Mouse (Mus musculus): ENCODE data around the gene Tnfrsf9. TPM values are rescaled to one million over a fixed set of nuclear protein-coding genes. Genes with fewer than 3 reads are reported as not detected.
A peak's percentile ranks its signal among the peaks of the same experiment; 100 is the strongest.
"Not testable (repeated sequence)": the region's sequence is repeated elsewhere in the genome, so short reads cannot be mapped to it uniquely, and the experiment has no call there.

Gene Tnfrsf9
- polyA plus RNA-seq (2015; fragmentation: Nextera tagmentation; extraction: Ambion mirVana), result 0.12 and 0.16 TPM in 2 replicates

DNA sequence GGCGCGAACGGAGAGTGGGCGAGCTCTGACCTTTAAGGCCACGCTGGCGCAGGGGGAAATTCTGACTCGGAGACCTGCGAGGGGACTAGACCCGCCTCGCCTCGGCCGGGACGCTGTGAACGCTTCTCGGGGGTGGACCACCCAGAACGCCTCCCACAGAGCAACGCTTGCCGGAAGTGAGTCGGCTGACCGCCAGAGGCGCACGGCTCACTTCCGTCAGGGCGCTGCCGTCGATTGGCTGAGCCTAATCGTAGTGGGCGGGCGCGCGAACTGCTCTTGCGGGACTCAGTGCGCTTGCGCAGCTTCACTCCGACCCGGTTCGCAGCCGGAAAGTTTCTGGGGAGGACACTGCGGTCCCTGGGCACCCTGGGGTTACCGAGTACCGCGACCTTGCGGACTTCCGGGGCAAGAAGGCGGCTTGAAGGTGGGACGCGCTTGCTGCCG is at the start of gene Tnfrsf9, which contains the start of gene Park7:
TSS of gene Tnfrsf9 (plus strand) at position 273 of the 444 bp plus-strand sequence.
TSS of gene Park7 (minus strand) at position 148 of the 444 bp plus-strand sequence.
- Histone ChIP-seq H3K27ac (peak within 1 kb of the TSS; percentile 76), H3K27me3 (no peaks in the 10 kb centered on the region), H3K9ac (replicated peaks) (peak within 1 kb of the TSS; percentile 85), H3K4me1 (replicated peaks) (peaks cover 22% of the 10 kb centered on the region), H3K36me3 (no peaks in the 10 kb centered on the region), H3K4me3 (replicated peaks) (peak within 1 kb of the TSS; percentile 67), H3K4me2 (replicated peaks) (peak within 1 kb of the TSS; percentile 77), H3K9me3 (no peaks in the 10 kb centered on the region)
- WGBS, result under 1% methylated on average over 48 of the region's 48 CpGs
- peak; percentile 86 for ATAC-seq

DNA sequence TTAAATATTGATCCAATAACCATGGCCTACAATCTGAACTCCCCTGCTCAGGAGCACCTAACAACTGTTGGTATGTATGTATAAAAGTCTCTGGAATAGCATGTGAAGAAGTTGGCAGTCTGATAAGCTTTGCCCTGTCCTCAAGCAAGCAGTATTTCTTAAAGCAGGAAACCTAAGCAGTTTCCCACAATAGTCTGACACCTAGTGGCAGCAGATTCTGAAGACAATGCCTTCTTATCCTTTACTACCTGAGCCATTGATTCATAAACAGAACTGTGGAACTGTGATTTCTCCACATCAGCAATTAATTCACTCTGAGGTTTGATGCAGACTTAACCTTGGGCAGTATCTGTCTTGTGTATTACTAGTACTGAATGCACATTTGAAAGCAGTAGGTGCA is 49.0 kb upstream of the Tnfrsf9 start:
- Histone ChIP-seq H3K9ac (replicated peaks) (no peak overlapping the region), H3K27me3 (no peaks in the 10 kb centered on the region), H3K4me1 (replicated peaks) (no peaks in the 10 kb centered on the region), H3K27ac (no peak overlapping the region), H3K4me3 (replicated peaks) (no peak overlapping the region), H3K36me3 (peaks cover 30% of the 10 kb centered on the region), H3K9me3 (no peaks in the 10 kb centered on the region), H3K4me2 (replicated peaks) (no peak overlapping the region)
- ATAC-seq, result no peak

DNA sequence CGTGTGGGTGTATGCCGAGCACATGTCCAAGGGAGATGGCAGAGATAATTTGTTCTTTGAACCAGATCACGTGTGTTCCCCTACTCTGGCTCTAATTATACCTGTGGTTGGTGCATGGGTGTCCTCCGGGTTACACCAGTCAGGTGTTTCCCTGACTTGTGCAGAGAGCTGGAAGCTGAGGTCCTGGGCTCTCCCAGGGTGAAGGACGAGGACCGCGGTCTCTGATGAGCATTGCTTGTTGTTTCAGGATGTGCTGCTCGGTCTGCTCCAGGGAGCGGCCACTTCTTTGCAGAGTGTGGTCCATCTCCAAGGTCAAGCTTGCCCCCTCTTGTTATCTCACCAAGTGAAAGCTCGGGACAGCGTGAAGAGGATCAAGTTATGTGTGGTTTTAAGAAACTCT is 48.3 kb upstream of the Tnfrsf9 start:
- no peak overlapping the region for H3K9ac ChIP-seq (replicated peaks)
- H3K27ac ChIP-seq, result no peak overlapping the region
- ATAC-seq, result no peak
- H3K4me2 ChIP-seq (replicated peaks), result no peak overlapping the region
- no peaks in the 10 kb centered on the region for H3K9me3 ChIP-seq
- H3K36me3 ChIP-seq, result peaks cover 30% of the 10 kb centered on the region
- WGBS, result 95% methylated on average over 11 of the region's 11 CpGs
- no peaks in the 10 kb centered on the region for H3K4me1 ChIP-seq (replicated peaks)
- H3K4me3 ChIP-seq (replicated peaks), result no peak overlapping the region
- no peaks in the 10 kb centered on the region for H3K27me3 ChIP-seq

DNA sequence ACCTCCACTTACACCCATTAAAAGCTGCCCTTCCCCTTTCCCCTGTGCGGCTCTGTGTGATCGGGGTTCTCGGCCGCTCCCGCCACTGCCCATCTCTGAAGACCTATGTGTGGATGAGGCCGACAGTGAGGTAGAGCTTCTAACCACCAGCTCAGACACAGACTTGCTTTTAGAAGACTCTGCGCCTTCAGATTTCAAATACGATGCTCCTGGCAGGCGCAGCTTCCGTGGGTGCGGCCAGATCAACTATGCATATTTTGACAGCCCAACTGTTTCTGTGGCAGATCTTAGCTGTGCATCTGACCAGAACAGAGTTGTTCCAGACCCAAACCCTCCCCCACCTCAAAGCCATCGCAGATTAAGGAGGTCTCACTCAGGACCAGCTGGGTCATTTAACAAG is 47.9 kb upstream of the Tnfrsf9 start:
- Histone ChIP-seq H3K27me3 (no peaks in the 10 kb centered on the region), H3K4me2 (replicated peaks) (no peak overlapping the region), H3K4me3 (replicated peaks) (no peak overlapping the region), H3K9ac (replicated peaks) (no peak overlapping the region), H3K4me1 (replicated peaks) (peaks cover 4% of the 10 kb centered on the region), H3K9me3 (no peaks in the 10 kb centered on the region), H3K36me3 (peaks cover 30% of the 10 kb centered on the region), H3K27ac (no peak overlapping the region)
- no peak for ATAC-seq
- 97% methylated on average over 11 of the region's 12 CpGs for WGBS

DNA sequence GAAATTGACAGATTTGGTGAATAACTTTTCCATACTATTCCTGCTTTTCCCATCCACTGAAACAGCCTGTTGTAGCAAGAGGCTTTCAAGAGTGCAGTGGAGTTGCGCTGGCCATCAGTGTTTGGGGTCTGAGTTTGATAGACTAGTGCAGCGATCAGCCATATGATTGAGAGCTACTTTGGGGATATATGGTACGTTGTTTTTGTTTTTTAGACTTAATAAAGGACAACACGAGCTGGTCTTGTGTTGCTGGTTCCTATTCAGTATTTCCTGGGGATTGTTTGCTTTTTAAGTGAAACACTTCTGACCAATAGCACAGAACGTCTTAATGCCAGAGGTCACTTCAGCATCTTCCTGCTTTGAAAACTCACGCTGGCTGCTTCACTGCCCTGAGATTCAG is 46.2 kb upstream of the Tnfrsf9 start:
- no peak for ATAC-seq
- no peak overlapping the region for H3K9ac ChIP-seq (replicated peaks)
- peaks cover 30% of the 10 kb centered on the region for H3K36me3 ChIP-seq
- H3K27me3 ChIP-seq, result no peaks in the 10 kb centered on the region
- H3K27ac ChIP-seq, result no peak overlapping the region
- H3K4me1 ChIP-seq (replicated peaks), result peaks cover 13% of the 10 kb centered on the region
- H3K9me3 ChIP-seq, result no peaks in the 10 kb centered on the region
- H3K4me3 ChIP-seq (replicated peaks), result no peak overlapping the region
- H3K4me2 ChIP-seq (replicated peaks), result no peak overlapping the region
- 91% methylated on average over 6 of the region's 6 CpGs for WGBS

DNA sequence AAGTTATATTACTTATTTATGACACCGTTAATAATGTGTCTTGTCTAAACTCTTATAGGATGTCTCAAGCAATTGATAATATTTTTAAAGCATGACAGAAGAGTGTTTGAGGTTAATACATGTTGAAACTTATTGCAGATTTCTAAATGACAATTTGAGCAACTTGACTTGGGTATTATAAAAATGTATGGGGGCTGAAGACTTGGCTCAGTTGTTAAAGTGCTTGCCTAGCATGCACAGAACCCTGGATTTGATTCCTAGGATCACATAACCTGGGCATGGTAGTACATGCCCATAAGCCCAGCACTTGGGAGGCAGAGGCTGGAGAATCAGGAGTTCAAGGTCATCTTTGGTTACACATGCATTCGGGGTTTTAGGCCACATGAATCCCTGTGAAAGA is 45.5 kb upstream of the Tnfrsf9 start:
- no peak for ATAC-seq
- Histone ChIP-seq H3K27me3 (no peaks in the 10 kb centered on the region), H3K27ac (no peak overlapping the region), H3K9ac (replicated peaks) (no peak overlapping the region), H3K4me3 (replicated peaks) (no peak overlapping the region), H3K4me2 (replicated peaks) (no peak overlapping the region), H3K4me1 (replicated peaks) (peaks cover 13% of the 10 kb centered on the region), H3K9me3 (no peaks in the 10 kb centered on the region), H3K36me3 (peaks cover 30% of the 10 kb centered on the region)
- 85% methylated on average over 2 of the region's 2 CpGs for WGBS

DNA sequence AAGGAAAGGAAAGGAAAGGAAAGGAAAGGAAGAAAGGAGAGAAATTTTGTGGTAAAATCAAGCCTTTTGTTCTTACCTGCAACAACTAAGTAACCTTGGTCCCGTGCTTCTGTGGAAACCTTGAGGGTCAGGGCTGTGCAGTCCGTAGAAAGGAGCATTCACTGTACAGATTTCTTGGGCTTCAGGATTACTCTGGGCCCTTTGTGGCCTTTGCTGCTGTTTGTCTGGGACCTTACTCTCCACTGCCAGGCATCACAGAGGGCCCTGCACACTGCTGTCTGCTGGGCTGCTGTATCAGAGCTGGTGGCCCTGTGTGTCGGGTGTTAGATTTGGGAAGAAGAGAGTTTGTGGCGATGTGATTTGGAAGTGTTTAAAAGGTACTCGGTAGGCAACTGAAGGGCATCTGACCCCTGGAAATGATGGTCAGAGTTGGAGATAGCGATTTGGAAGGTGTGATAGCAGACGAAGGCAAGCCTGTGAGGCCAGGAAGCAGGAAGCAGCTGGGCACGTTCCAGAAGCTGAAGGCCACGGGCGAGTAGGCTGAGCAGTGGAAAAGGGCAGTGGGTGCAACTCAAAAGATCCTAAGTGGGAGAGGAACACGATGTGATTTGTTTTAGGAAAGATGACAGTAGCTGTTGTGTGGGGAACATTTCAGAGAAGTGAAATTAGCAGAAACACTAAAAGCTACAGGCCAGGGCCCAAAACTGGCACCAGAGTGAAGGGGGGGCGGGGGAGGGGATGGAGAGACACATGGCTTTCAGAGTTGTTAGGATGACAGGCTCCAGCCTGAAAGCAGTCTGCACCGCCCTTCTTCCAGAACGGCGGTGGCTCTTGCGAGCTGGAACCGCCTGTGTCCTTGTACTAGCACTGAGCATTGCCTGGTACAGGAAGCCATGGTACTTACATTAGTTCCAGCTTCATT is 44.8 kb upstream of the Tnfrsf9 start:
- peaks cover 13% of the 10 kb centered on the region for H3K4me1 ChIP-seq (replicated peaks)
- H3K27me3 ChIP-seq, result no peaks in the 10 kb centered on the region
- peaks cover 30% of the 10 kb centered on the region for H3K36me3 ChIP-seq
- no peaks in the 10 kb centered on the region for H3K9me3 ChIP-seq
- no peak overlapping the region for H3K27ac ChIP-seq
- ATAC-seq, result no peak
- H3K4me2 ChIP-seq (replicated peaks), result no peak overlapping the region
- WGBS, result 78% methylated on average over 17 of the region's 17 CpGs
- no peak overlapping the region for H3K9ac ChIP-seq (replicated peaks)
- H3K4me3 ChIP-seq (replicated peaks), result no peak overlapping the region

DNA sequence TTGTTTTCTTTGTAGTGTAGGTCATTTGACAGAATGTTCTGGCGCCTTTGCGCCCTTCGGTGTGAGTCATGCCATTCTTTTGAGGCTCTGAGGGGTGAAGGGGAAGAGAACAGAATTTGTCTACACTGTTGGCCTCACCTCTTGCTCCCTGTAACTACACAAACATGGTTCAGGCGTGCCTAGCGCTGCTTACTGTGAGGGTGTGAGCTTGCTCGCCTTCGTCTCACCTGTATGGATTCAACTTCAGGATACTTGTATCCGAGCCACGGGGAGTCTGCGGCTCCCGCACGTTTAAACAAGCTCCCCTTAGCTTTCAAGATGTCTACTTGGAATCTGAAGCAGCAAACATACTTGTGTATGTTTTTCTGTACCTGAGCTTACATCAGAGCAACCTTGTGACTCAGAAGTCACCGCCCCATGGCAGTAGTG is 43.4 kb upstream of the Tnfrsf9 start:
- H3K4me2 ChIP-seq (replicated peaks), result no peak overlapping the region
- H3K9ac ChIP-seq (replicated peaks), result no peak overlapping the region
- no peak overlapping the region for H3K27ac ChIP-seq
- no peak for ATAC-seq
- no peaks in the 10 kb centered on the region for H3K9me3 ChIP-seq
- H3K27me3 ChIP-seq, result no peaks in the 10 kb centered on the region
- H3K4me3 ChIP-seq (replicated peaks), result no peak overlapping the region
- H3K36me3 ChIP-seq, result peaks cover 25% of the 10 kb centered on the region
- peaks cover 13% of the 10 kb centered on the region for H3K4me1 ChIP-seq (replicated peaks)
- WGBS, result 87% methylated on average over 13 of the region's 13 CpGs

DNA sequence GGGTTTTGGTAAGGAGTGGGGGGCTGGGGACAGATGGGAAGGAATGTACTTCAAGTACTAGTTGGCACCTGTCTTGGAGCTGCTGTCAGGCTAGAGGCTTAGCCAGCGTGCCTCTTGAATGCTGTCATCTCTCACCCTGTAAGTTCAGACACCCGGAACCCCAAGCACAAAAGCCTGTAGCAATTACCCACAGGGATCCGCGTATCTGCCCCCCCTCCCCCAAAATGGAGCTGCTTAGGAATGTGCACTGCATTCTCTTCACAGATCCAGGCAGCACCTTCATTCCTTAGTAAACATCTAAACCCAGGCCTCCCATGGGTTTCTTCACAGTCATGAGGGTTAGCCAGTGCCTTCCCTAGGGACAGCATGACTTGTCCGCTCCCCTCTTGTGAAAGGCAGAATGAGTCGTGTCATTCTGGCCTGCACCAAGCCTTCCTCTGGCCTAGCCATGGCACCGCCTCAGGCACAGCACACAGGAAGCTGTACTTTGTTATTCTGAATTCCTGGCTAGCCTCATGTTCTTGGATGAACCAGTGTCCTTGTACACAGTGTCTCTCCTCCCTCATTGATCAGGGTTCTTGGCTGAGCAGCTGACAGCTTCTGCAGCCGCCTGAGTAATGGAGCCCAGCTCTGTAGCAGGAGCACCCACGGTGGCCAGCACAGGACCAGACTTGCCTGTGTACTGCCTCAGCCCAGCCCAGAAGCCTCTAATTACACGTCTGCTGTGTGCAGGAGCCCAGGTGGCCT is 42.8 kb upstream of the Tnfrsf9 start:
- Histone ChIP-seq H3K4me1 (replicated peaks) (peaks cover 13% of the 10 kb centered on the region), H3K4me3 (replicated peaks) (no peak overlapping the region), H3K27ac (no peak overlapping the region), H3K9ac (replicated peaks) (no peak overlapping the region), H3K4me2 (replicated peaks) (no peak overlapping the region), H3K27me3 (no peaks in the 10 kb centered on the region), H3K9me3 (no peaks in the 10 kb centered on the region), H3K36me3 (peaks cover 19% of the 10 kb centered on the region)
- WGBS, result 34% methylated on average over 10 of the region's 10 CpGs
- 0 out of 2 replicates have a peak, but pooled peaks have one; percentile 17 for ATAC-seq

DNA sequence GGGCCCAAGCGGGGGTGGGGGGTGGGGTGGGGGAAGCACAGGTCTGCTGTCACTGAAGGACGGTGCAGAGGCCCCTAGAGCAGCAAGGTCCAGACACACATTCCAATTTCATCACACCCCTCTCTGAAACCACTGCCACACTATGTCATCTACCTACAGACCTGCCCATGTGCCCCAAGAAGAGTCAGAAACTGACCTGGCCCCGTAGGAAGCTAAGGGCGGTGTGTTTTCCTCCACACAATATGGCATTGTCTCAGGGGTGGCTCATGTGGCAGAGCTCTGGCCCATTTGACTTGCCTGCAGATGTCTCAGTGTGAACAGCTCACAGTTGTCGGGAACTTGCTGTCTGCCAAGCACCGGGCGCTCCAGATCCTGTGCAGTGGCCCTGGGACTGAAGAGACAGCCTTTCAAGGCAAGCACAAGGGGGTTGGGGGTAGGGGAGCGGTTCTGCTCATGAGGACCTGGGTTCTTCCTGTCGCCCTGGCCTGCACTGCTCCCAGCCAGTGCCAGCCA is 42.2 kb upstream of the Tnfrsf9 start:
- Histone ChIP-seq H3K4me1 (replicated peaks) (peaks cover 13% of the 10 kb centered on the region), H3K4me3 (replicated peaks) (no peak overlapping the region), H3K27me3 (no peaks in the 10 kb centered on the region), H3K36me3 (peaks cover 13% of the 10 kb centered on the region), H3K9ac (replicated peaks) (no peak overlapping the region), H3K9me3 (no peaks in the 10 kb centered on the region), H3K4me2 (replicated peaks) (no peak overlapping the region), H3K27ac (no peak overlapping the region)
- ATAC-seq, result 0 out of 2 replicates have a peak, but pooled peaks have one; percentile 14
- WGBS, result 56% methylated on average over 9 of the region's 9 CpGs

DNA sequence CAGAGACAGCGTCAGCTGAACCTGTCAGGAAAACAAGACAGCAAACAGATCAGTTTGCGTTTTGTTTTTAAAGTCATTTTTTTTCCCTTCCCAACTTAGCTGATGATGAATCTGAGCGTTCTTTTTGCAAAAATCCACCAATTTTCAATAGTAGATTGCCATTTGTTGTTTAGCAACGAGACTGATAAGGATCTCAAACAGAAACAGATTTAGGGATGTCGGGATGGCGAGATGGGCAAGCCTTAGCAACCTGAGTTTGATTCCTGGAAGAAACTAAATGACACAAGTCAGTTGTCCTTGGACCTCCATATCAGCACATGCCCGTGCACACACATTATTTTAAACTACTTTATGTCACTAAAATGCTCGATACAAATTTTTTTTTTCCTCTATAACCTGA is 41.7 kb upstream of the Tnfrsf9 start:
- H3K4me3 ChIP-seq (replicated peaks), result no peak overlapping the region
- peaks cover 13% of the 10 kb centered on the region for H3K4me1 ChIP-seq (replicated peaks)
- no peak overlapping the region for H3K4me2 ChIP-seq (replicated peaks)
- no peaks in the 10 kb centered on the region for H3K27me3 ChIP-seq
- H3K9me3 ChIP-seq, result no peaks in the 10 kb centered on the region
- ATAC-seq, result no peak
- H3K36me3 ChIP-seq, result peaks cover 8% of the 10 kb centered on the region
- 89% methylated on average over 8 of the region's 8 CpGs for WGBS
- H3K27ac ChIP-seq, result no peak overlapping the region
- no peak overlapping the region for H3K9ac ChIP-seq (replicated peaks)

DNA sequence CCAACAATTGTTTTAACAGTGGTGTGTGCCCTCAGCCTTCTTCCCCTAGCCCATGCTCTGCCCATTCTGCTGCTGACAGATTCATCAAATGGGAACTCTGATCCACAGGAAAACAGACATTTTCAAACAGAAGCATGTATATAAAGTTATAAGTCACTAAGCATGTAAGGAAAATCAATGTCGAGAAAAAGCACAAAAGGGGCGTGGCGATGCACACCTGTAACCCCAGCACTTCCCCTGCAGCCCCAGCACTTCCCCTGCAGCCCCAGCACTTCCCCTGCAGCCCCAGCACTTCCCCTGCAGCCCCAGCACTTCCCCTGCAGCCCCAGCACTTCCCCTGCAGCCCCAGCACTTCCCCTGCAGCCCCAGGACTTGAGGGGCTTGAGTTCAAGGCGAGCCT is 39.9 kb upstream of the Tnfrsf9 start:
- not testable (repeated sequence) for H3K36me3 ChIP-seq; H3K4me3 ChIP-seq (replicated peaks); H3K27me3 ChIP-seq; H3K9ac ChIP-seq (replicated peaks); H3K4me2 ChIP-seq (replicated peaks); ATAC-seq; H3K27ac ChIP-seq
- peaks cover 13% of the 10 kb centered on the region for H3K4me1 ChIP-seq (replicated peaks)
- 91% methylated on average over 4 of the region's 4 CpGs for WGBS
- H3K9me3 ChIP-seq, result peaks cover 14% of the 10 kb centered on the region
